Mouse (Mus musculus) CH12.LX (cell line): ENCODE data around the gene Zfp62. TPM values are rescaled to one million over a fixed set of nuclear protein-coding genes. Genes with fewer than 3 reads are reported as not detected.

ENCODE experiments used
- DNase-seq: peaks from one replicate; pipeline ENCODE4 v3.0.0-alpha.2; 2013; ENCODE audit errors: extremely low read depth
- H3K27ac ChIP-seq: 2 replicates; pipeline ENCODE4 v1.5.1; 2012; ENCODE audit warnings: low read depth, mild to moderate bottlenecking, control low read depth, moderate library complexity; ENCODE audit not compliant: insufficient read depth
- H3K27me3 ChIP-seq: replicated peaks from 2 replicates; pipeline ENCODE3; 2012; ENCODE audit warnings: inconsistent platforms
- H3K36me3 ChIP-seq, 2 experiments: replicated peaks in 1 of 2; 2 replicates each; pipeline versions ENCODE3 to v1.6.1; 2012; ENCODE audit warnings: inconsistent platforms in 1 of 2, low read length in 1 of 2, mild to moderate bottlenecking in 1 of 2, mixed read lengths in 1 of 2, moderate library complexity in 1 of 2; ENCODE audit not compliant: control insufficient read depth in 1 of 2, insufficient read depth in 1 of 2
- H3K4me1 ChIP-seq, 2 experiments: 2 replicates each; pipeline ENCODE4 v1.6.1; 2012; ENCODE audit warnings: inconsistent platforms in 1 of 2, moderate library complexity in 1 of 2; ENCODE audit not compliant: insufficient read depth in 2 of 2, control insufficient read depth in 1 of 2
- H3K4me2 ChIP-seq: 2 replicates; pipeline ENCODE4 v1.6.1; 2012; ENCODE audit warnings: low read depth, mild to moderate bottlenecking, control low read depth; ENCODE audit not compliant: poor library complexity, insufficient read depth, severe bottlenecking
- H3K4me3 ChIP-seq, 3 experiments: fragments of 150-350 bp in 1 of 3; sonication (generic) in 1 of 3; replicated peaks in 1 of 3; 2 replicates each; pipeline versions ENCODE3 to v1.5.1; 2011 to 2012; ENCODE audit warnings: low read depth in 2 of 3, low read length in 2 of 3, mild to moderate bottlenecking in 2 of 3, moderate library complexity in 2 of 3, control low read depth in 1 of 3, improper control_type of control experiment in 1 of 3, inconsistent platforms in 1 of 3, mixed read lengths in 1 of 3; ENCODE audit not compliant: poor library complexity in 1 of 3
- H3K79me2 ChIP-seq: replicated peaks from 2 replicates; pipeline ENCODE4 v1.6.1; 2012; ENCODE audit warnings: mild to moderate bottlenecking, moderate library complexity; ENCODE audit not compliant: control insufficient read depth, poor library complexity, insufficient read depth, severe bottlenecking; ENCODE audit errors: extremely low read depth
- H3K9ac ChIP-seq: 2 replicates; pipeline ENCODE4 v1.6.1; 2012; ENCODE audit warnings: low read depth, mild to moderate bottlenecking, control low read depth, moderate library complexity; ENCODE audit not compliant: insufficient read depth
- H3K9me3 ChIP-seq: replicated peaks from 2 replicates; pipeline ENCODE3; 2012; ENCODE audit warnings: low read length, inconsistent platforms, mixed read lengths
- CHD1 ChIP-seq: IDR thresholded peaks from 2 replicates; pipeline ENCODE4 v1.6.1; 2012; ENCODE audit warnings: low read depth, low read length, improper control_type of control experiment, inconsistent platforms
- EP300 ChIP-seq: IDR thresholded peaks from 2 replicates; pipeline ENCODE4 v1.6.1; 2011; ENCODE audit warnings: low read length, improper control_type of control experiment
- GABPA ChIP-seq: IDR thresholded peaks from 2 replicates; pipeline ENCODE4 v1.6.1; 2012; ENCODE audit warnings: low read depth, low read length, improper control_type of control experiment, inconsistent platforms; ENCODE audit not compliant: insufficient replicate concordance
- HCFC1 ChIP-seq: IDR thresholded peaks from 2 replicates; pipeline ENCODE4 v1.6.1; 2012; ENCODE audit warnings: low read depth, mild to moderate bottlenecking, inconsistent platforms, low read length, improper control_type of control experiment
- IRF4 ChIP-seq: IDR thresholded peaks from 2 replicates; pipeline ENCODE4 v1.6.1; 2014; ENCODE audit warnings: low read depth, mild to moderate bottlenecking, inconsistent platforms, low read length, improper control_type of control experiment
- JUN ChIP-seq: IDR thresholded peaks from 2 replicates; pipeline ENCODE4 v1.6.1; 2011; ENCODE audit warnings: low read depth, mild to moderate bottlenecking, low read length, improper control_type of control experiment, moderate library complexity; ENCODE audit not compliant: insufficient read depth
- KAT2A ChIP-seq: IDR thresholded peaks from 2 replicates; pipeline ENCODE4 v1.6.1; 2012; ENCODE audit warnings: low read length, improper control_type of control experiment, inconsistent platforms; ENCODE audit not compliant: insufficient replicate concordance
- MAFK ChIP-seq: IDR thresholded peaks from 2 replicates; pipeline ENCODE4 v1.6.1; 2011; ENCODE audit warnings: low read length, improper control_type of control experiment; ENCODE audit not compliant: insufficient replicate concordance
- MAZ ChIP-seq: IDR thresholded peaks from 2 replicates; pipeline ENCODE4 v1.6.1; 2012; ENCODE audit warnings: low read depth, mild to moderate bottlenecking, inconsistent platforms, low read length, improper control_type of control experiment, moderate library complexity
- MEF2A ChIP-seq: IDR thresholded peaks from 2 replicates; pipeline ENCODE4 v1.6.1; 2014; ENCODE audit warnings: low read depth, mild to moderate bottlenecking, inconsistent platforms, low read length, improper control_type of control experiment, borderline replicate concordance
- NRF1 ChIP-seq: IDR thresholded peaks from 2 replicates; pipeline ENCODE4 v1.6.1; 2014; ENCODE audit warnings: low read depth, mild to moderate bottlenecking, inconsistent platforms, low read length, improper control_type of control experiment, moderate library complexity
- PAX5 ChIP-seq: IDR thresholded peaks from 2 replicates; pipeline ENCODE4 v1.6.1; 2012; ENCODE audit warnings: low read length, inconsistent platforms, mixed read lengths
- POLR2A ChIP-seq: IDR thresholded peaks from 2 replicates; pipeline ENCODE4 v1.6.1; 2011; ENCODE audit warnings: low read depth, mild to moderate bottlenecking, improper control_type of control experiment, low read length
- RAD21 ChIP-seq: IDR thresholded peaks from 2 replicates; pipeline ENCODE4 v1.6.1; 2011; ENCODE audit warnings: low read depth, mild to moderate bottlenecking, low read length, improper control_type of control experiment, moderate library complexity
- SMC3 ChIP-seq: IDR thresholded peaks from 2 replicates; pipeline ENCODE4 v1.6.1; 2011; ENCODE audit warnings: low read depth, low read length, improper control_type of control experiment
- TCF12 ChIP-seq: IDR thresholded peaks from 2 replicates; pipeline ENCODE4 v1.6.1; 2014; ENCODE audit warnings: low read depth, mild to moderate bottlenecking, inconsistent platforms, low read length, improper control_type of control experiment
- UBTF ChIP-seq: IDR thresholded peaks from 2 replicates; pipeline ENCODE4 v1.6.1; 2012; ENCODE audit warnings: low read depth, mild to moderate bottlenecking, inconsistent platforms, low read length, improper control_type of control experiment, moderate library complexity
- USF1 ChIP-seq: IDR thresholded peaks from 2 replicates; pipeline ENCODE4 v1.6.1; 2014; ENCODE audit warnings: low read depth, mild to moderate bottlenecking, inconsistent platforms, low read length, improper control_type of control experiment
- USF2 ChIP-seq: conservative IDR thresholded peaks from 2 replicates; pipeline ENCODE4 v1.6.1; 2011; ENCODE audit warnings: low read depth, low read length, improper control_type of control experiment
- ZC3H11A ChIP-seq: IDR thresholded peaks from 2 replicates; pipeline ENCODE4 v1.6.1; 2012; ENCODE audit warnings: low read depth, mild to moderate bottlenecking, inconsistent platforms, low read length, improper control_type of control experiment
- ZKSCAN1 ChIP-seq: IDR thresholded peaks from 2 replicates; pipeline ENCODE4 v1.6.1; 2012; ENCODE audit warnings: low read depth, inconsistent platforms, low read length, improper control_type of control experiment, borderline replicate concordance
- dilution Hi-C: fragments of 300-500 bp; cut with MboI; formaldehyde crosslinking; loops from 2 replicates; pipeline ENCODE4 v1.14.3; 2020; ENCODE audit warnings: low sequenced_read_pairs; ENCODE audit not compliant: extremely low pct_unique_long_range_greater_than_20kb, extremely low pct_ligation_motif_present
- in situ Hi-C: fragments of 300-500 bp; cut with MboI; formaldehyde crosslinking; loops from 3 replicates; pipeline ENCODE4 v1.14.3; 2019; ENCODE audit warnings: low sequenced_read_pairs, low pct_ligation_motif_present, low pct_unique_long_range_greater_than_20kb, mixed read lengths
- polyA plus RNA-seq: library from polyadenylated mRNA; unstranded; fragments of >175 nt; gene quantifications from 2 replicates; pipeline ENCODE4 v1.2.1, GENCODE M21; 2012; ENCODE audit warnings: low read depth; ENCODE audit not compliant: insufficient read length
- total RNA-seq, 2 experiments: library from RNA; depleted of rRNA; stranded (reverse); fragments of 300-350 nt in 1 of 2; fragments of >200 nt in 1 of 2; gene quantifications; 2 replicates each; pipeline ENCODE4 v1.2.3; 2012 to 2014

The Zfp62 gene
- total and polyA plus RNA-seq, 3 experiments: 22.6 to 38.7 (median 25.3) TPM

GRCm38 (mm10) chr11:49207495-49207894, 4.4 kb downstream of the Zfp62 start:
- Histone ChIP-seq H3K9ac (no peak overlapping the region), H3K9me3 (no peaks in the 10 kb centered on the region), H3K27me3 (no peaks in the 10 kb centered on the region), H3K27ac (no peak overlapping the region), H3K79me2 (peaks cover 60% of the 10 kb centered on the region), H3K4me1 (peaks cover 3 to 67% of the 10 kb centered on the region in 2 experiments; a peak in 3 of 4 replicates), H3K4me3 (no peak overlapping the region), H3K36me3 (peaks cover 13 to 33% of the 10 kb centered on the region in 2 experiments), H3K4me2 (no peak overlapping the region)
- no peak for DNase-seq
- in situ Hi-C loops: no loop called here
- dilution Hi-C loops: no loop called here
- TF ChIP-seq MAZ: no peak
- no peak for TF ChIP-seq ZC3H11A
- no peak for TF ChIP-seq RAD21
- no peak for TF ChIP-seq CHD1
- no peak for TF ChIP-seq USF1
- no peak for TF ChIP-seq ZKSCAN1
- TF ChIP-seq MEF2A: no peak
- no peak for TF ChIP-seq IRF4
- TF ChIP-seq EP300: no peak
- no peak for TF ChIP-seq POLR2A
- TF ChIP-seq GABPA: no peak
- no peak for TF ChIP-seq UBTF
- no peak for TF ChIP-seq JUN
- TF ChIP-seq USF2: no peak
- TF ChIP-seq MAFK: no peak
- no peak for TF ChIP-seq TCF12
- TF ChIP-seq SMC3: no peak
- no peak for TF ChIP-seq NRF1
- no peak for TF ChIP-seq PAX5

- Histone ChIP-seq H3K4me2 (no peak overlapping the region), H3K9me3 (no peaks in the 10 kb centered on the region), H3K27me3 (no peaks in the 10 kb centered on the region), H3K9ac (no peak overlapping the region), H3K4me3 (no peak overlapping the region), H3K79me2 (peaks cover 44% of the 10 kb centered on the region), H3K36me3 (peaks cover 39 to 69% of the 10 kb centered on the region in 2 experiments), H3K4me1 (peaks cover 0 to 42% of the 10 kb centered on the region in 2 experiments; a peak in 2 of 4 replicates), H3K27ac (no peak overlapping the region)
- no peak for DNase-seq
- in situ Hi-C loops: no loop called here
- dilution Hi-C loops: no loop called here
- TF ChIP-seq HCFC1 (no peak), KAT2A (no peak), ZKSCAN1 (no peak)
Measured at GRCm38 (mm10) chr11:49212577-49212976, 9.5 kb downstream of the Zfp62 start.
